Mouse (Mus musculus): ENCODE data around the gene Wnt10a. TPM values are rescaled to one million over a fixed set of nuclear protein-coding genes. Genes with fewer than 3 reads are reported as not detected.

Gene Wnt10a
- polyA plus RNA-seq, 1 experiment from 2014 or later = 0.50 TPM

DNA sequence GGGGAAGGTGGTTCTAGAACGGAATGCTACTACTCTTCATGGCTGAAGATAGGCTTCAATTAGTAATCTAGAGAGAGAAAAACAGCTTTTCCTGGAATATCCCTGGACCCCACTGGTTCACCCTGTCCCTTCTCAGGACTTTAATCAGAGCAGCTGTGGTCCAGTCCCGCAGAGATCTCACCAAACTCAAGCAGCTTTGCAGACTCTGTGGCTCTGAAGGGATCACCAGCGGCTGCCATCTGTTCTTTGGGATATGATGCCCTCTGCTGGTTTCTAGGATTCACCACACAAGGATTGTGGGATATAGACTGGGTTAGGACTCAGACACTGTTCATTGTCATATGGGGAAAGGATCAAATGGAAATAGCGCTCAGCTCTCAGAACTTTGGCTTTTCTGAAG lies 31.5 kb upstream of the Wnt10a start:
- Histone ChIP-seq H3K9me3 (ENCODE audit: low read length) (no peaks in the 10 kb centered on the region), H3K4me2 (replicated peaks; ENCODE audit: low read depth, low read length) (no peak overlapping the region), H3K9ac (replicated peaks; ENCODE audit: low read length) (no peak overlapping the region), H3K4me3 (ENCODE audit: low read length) (no peak overlapping the region), H3K4me1 (ENCODE audit: insufficient read depth, low read length) (no peaks in the 10 kb centered on the region; the same call in 1 of the 2 replicates), H3K27ac (ENCODE audit: low read length) (no peak overlapping the region), H3K36me3 (ENCODE audit: insufficient read depth, low read length) (no peaks in the 10 kb centered on the region), H3K27me3 (ENCODE audit: insufficient read depth, low read length) (peaks cover 9% of the 10 kb centered on the region; the same call in 1 of the 2 replicates)
- WGBS = 26% methylated on average over 4 of the region's 4 CpGs
- no peak for ATAC-seq (ENCODE audit: low FRiP score, low TSS enrichment)

GRCm38 (mm10) chr1:74763081-74763480 lies 28.2 kb upstream of the Wnt10a start:
- no peak overlapping the region for H3K27ac ChIP-seq (ENCODE audit: low read length)
- no peak for ATAC-seq (ENCODE audit: low FRiP score, low TSS enrichment)
- peaks cover 16% of the 10 kb centered on the region; the same call in 1 of the 2 replicates for H3K27me3 ChIP-seq (ENCODE audit: insufficient read depth, low read length)
- no peak overlapping the region for H3K9ac ChIP-seq (replicated peaks; ENCODE audit: low read length)
- no peaks in the 10 kb centered on the region for H3K36me3 ChIP-seq (ENCODE audit: insufficient read depth, low read length)
- H3K9me3 ChIP-seq (ENCODE audit: low read length) = no peaks in the 10 kb centered on the region
- no peak overlapping the region for H3K4me2 ChIP-seq (replicated peaks; ENCODE audit: low read depth, low read length)
- WGBS = 1% methylated on average over 6 of the region's 6 CpGs
- H3K4me3 ChIP-seq (ENCODE audit: low read length) = no peak overlapping the region
- H3K4me1 ChIP-seq (ENCODE audit: insufficient read depth, low read length) = no peaks in the 10 kb centered on the region

DNA sequence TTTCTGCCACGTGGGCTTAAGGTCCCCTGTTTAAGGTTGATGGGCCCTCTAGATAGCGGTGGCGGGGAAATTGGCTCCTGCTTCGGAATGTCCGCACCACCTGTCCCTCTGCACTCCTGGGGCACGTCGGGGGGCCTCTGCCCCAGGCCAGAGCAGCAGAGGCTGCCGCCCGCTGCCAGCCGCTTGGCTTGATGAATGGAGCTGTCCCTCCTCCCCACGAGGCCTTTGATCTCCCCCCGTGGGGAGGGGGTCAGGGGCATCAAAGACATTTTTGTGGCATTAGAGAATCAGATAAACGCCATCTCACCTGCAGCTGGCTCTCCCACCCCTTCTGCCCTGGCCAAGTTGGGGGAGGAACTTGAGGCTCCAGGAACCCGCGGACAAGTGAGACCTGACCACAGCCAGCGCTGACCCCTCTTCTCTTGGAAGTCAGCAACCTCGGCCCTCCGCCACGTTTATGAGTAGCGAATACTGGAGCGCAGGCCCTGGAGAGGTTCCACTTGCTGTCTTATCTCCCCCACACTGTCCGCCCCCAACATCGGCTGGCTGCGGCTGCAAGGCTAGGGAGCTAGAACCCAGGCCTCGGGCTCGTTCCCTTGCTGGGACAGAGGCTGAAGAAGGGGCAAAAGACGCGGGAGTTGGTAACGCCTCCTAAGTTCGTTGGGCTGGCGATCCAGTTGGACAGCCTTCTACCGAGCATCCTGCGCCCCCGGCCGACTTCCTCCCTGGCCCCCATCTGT lies 20.4 kb upstream of the Wnt10a start:
- 3% methylated on average over 35 of the region's 35 CpGs for WGBS
- H3K9ac ChIP-seq (replicated peaks; ENCODE audit: low read length) = peak overlapping the region; percentile 51; the same call in 1 of the 2 replicates
- no peak overlapping the region for H3K27ac ChIP-seq (ENCODE audit: low read length)
- no peaks in the 10 kb centered on the region for H3K36me3 ChIP-seq (ENCODE audit: insufficient read depth, low read length)
- no peaks in the 10 kb centered on the region for H3K9me3 ChIP-seq (ENCODE audit: low read length)
- H3K4me2 ChIP-seq (replicated peaks; ENCODE audit: low read depth, low read length) = peak overlapping the region; percentile 92
- H3K4me3 ChIP-seq (ENCODE audit: low read length) = peak overlapping the region; percentile 54
- peaks cover 26% of the 10 kb centered on the region for H3K4me1 ChIP-seq (ENCODE audit: insufficient read depth, low read length)
- H3K27me3 ChIP-seq (ENCODE audit: insufficient read depth, low read length) = peaks cover 64% of the 10 kb centered on the region
- ATAC-seq (ENCODE audit: low FRiP score, low TSS enrichment) = no peak

GRCm38 (mm10) chr1:74771467-74771844 lies 19.9 kb upstream of the Wnt10a start:
- Histone ChIP-seq H3K4me1 (ENCODE audit: insufficient read depth, low read length) (peaks cover 26% of the 10 kb centered on the region), H3K9ac (replicated peaks; ENCODE audit: low read length) (peak overlapping the region; percentile 51; the same call in 1 of the 2 replicates), H3K27me3 (ENCODE audit: insufficient read depth, low read length) (peaks cover 64% of the 10 kb centered on the region), H3K9me3 (ENCODE audit: low read length) (no peaks in the 10 kb centered on the region), H3K36me3 (ENCODE audit: insufficient read depth, low read length) (no peaks in the 10 kb centered on the region), H3K4me2 (replicated peaks; ENCODE audit: low read depth, low read length) (peak overlapping the region; percentile 92), H3K27ac (ENCODE audit: low read length) (no peak overlapping the region), H3K4me3 (ENCODE audit: low read length) (peak overlapping the region; percentile 54)
- WGBS = 0% methylated on average over 11 of the region's 26 CpGs
- ATAC-seq (ENCODE audit: low FRiP score, low TSS enrichment) = peak; percentile 37; the same call in 1 of the 2 replicates

GRCm38 (mm10) chr1:74771845-74771930 lies 19.6 kb upstream of the Wnt10a start, which contains the start of gene Wnt6:
Gene Wnt6 (plus strand): TSS chr1:74771892.
- Histone ChIP-seq H3K9ac (replicated peaks; ENCODE audit: low read length) (peak within 1 kb of the TSS; percentile 51), H3K4me3 (ENCODE audit: low read length) (peak within 1 kb of the TSS; percentile 54), H3K4me2 (replicated peaks; ENCODE audit: low read depth, low read length) (peak within 1 kb of the TSS; percentile 92), H3K4me1 (ENCODE audit: insufficient read depth, low read length) (peaks cover 26% of the 10 kb centered on the region), H3K27me3 (ENCODE audit: insufficient read depth, low read length) (peaks cover 64% of the 10 kb centered on the region), H3K9me3 (ENCODE audit: low read length) (no peaks in the 10 kb centered on the region), H3K36me3 (ENCODE audit: insufficient read depth, low read length) (no peaks in the 10 kb centered on the region), H3K27ac (ENCODE audit: low read length) (no peak within 1 kb of the TSS)
- ATAC-seq (ENCODE audit: low FRiP score, low TSS enrichment) = no peak
- 0% methylated on average over 1 of the region's 8 CpGs for whole genome bisulfite sequencing

DNA sequence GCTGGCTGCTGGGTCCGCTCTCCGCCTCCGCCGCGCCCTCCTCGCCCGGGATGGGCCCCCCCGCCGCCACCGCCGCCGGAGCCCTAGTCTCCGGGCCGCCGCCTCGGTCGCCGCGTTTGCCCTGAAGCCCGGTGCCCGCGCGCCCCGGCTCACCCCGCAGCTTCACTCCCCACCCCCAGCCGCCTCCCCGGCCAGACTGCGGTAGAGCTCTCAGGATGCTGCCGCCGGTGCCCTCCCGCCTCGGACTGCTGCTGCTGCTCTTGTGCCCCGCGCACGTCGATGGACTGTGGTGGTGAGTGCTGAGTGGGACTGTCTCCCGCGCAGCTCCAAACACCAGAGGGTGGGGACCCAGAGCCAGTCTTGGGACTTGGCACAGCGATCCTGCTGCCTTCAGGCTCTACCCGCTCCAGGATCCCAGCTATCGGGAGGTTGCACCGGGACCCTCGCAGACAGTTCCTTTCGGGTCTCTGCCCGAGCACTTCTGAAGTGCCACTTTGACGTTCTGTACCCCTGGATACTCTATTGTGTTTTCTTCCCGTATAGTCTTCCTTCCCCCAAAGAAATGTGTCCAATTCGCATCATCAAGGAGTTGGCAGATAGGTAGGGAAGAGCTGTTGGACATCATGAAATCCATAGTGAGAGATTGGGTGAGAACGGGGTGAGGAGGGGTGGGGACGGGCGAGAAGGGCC lies 19.2 kb upstream of the Wnt10a start:
- Histone ChIP-seq H3K4me3 (ENCODE audit: low read length) (peak overlapping the region; percentile 54), H3K9ac (replicated peaks; ENCODE audit: low read length) (peak overlapping the region; percentile 51), H3K36me3 (ENCODE audit: insufficient read depth, low read length) (no peaks in the 10 kb centered on the region), H3K9me3 (ENCODE audit: low read length) (no peaks in the 10 kb centered on the region), H3K27me3 (ENCODE audit: insufficient read depth, low read length) (peaks cover 67% of the 10 kb centered on the region), H3K27ac (ENCODE audit: low read length) (no peak overlapping the region), H3K4me1 (ENCODE audit: insufficient read depth, low read length) (peaks cover 26% of the 10 kb centered on the region), H3K4me2 (replicated peaks; ENCODE audit: low read depth, low read length) (peak overlapping the region; percentile 92)
- under 1% methylated on average over 49 of the region's 51 CpGs for WGBS
- no peak; the same call in 1 of the 2 replicates for ATAC-seq (ENCODE audit: low FRiP score, low TSS enrichment)

DNA sequence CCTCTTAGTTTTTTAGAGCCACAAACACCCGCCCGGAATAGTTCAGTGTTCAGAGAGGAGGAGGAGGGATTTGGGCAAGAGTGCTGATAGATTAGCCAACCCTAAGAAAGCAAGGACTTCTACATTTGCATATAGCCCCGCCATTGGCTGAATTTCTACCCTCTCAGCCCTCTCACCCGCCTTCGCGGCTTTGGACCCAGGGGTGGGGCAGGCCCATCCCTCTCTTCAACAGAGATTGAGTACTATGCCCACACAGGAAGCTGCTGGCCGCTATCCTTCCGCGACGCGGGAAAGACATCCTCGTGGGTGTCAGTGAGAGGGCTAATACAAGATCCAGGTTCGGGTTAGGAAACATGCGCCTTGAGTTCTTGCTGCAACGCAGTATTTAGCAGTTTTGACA lies 18.2 kb upstream of the Wnt10a start:
- Histone ChIP-seq H3K27ac (ENCODE audit: low read length) (no peak overlapping the region), H3K9me3 (ENCODE audit: low read length) (no peaks in the 10 kb centered on the region), H3K4me3 (ENCODE audit: low read length) (peak overlapping the region; percentile 54), H3K9ac (replicated peaks; ENCODE audit: low read length) (no peak overlapping the region), H3K27me3 (ENCODE audit: insufficient read depth, low read length) (peaks cover 61% of the 10 kb centered on the region), H3K4me2 (replicated peaks; ENCODE audit: low read depth, low read length) (peak overlapping the region; percentile 92), H3K36me3 (ENCODE audit: insufficient read depth, low read length) (no peaks in the 10 kb centered on the region), H3K4me1 (ENCODE audit: insufficient read depth, low read length) (peaks cover 26% of the 10 kb centered on the region)
- peak; percentile 93 for ATAC-seq (ENCODE audit: low FRiP score, low TSS enrichment)
- under 1% methylated on average over 15 of the region's 15 CpGs for WGBS

DNA sequence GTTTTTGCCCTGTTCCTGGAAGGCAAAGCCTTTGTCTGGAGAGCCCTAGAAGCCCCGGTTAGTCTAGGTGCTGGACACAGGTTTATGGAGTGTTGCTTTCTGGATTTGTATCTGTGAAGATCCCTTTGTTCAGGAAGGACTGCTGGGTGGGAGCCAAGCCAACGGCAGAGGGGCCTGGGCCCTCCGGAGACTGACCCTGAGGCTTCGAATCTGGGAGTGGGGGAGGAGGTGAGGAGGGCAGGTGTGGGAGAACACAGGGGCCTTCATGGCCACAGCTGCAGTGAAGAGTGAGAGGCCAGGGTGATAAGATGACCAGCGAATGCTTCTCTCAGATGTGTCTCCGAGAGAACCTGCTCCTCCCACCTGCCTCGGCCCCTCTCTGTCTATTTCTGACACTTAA lies 17.3 kb upstream of the Wnt10a start:
- Histone ChIP-seq H3K9me3 (ENCODE audit: low read length) (no peaks in the 10 kb centered on the region), H3K27me3 (ENCODE audit: insufficient read depth, low read length) (peaks cover 54% of the 10 kb centered on the region)
- 11% methylated on average over 7 of the region's 7 CpGs for WGBS

GRCm38 (mm10) chr1:74775816-74776215 lies 15.5 kb upstream of the Wnt10a start:
- Histone ChIP-seq H3K9ac (replicated peaks; ENCODE audit: low read length) (no peak overlapping the region), H3K4me2 (replicated peaks; ENCODE audit: low read depth, low read length) (no peak overlapping the region), H3K4me3 (ENCODE audit: low read length) (no peak overlapping the region), H3K27ac (ENCODE audit: low read length) (no peak overlapping the region), H3K4me1 (ENCODE audit: insufficient read depth, low read length) (peaks cover 19% of the 10 kb centered on the region), H3K27me3 (ENCODE audit: insufficient read depth, low read length) (peaks cover 50% of the 10 kb centered on the region), H3K36me3 (ENCODE audit: insufficient read depth, low read length) (no peaks in the 10 kb centered on the region), H3K9me3 (ENCODE audit: low read length) (no peaks in the 10 kb centered on the region)
- no peak for ATAC-seq (ENCODE audit: low FRiP score, low TSS enrichment)
- 10% methylated on average over 5 of the region's 5 CpGs for WGBS

More for the DNA sequence above, 17.3 kb upstream of the Wnt10a start:
- Histone ChIP-seq H3K9ac (replicated peaks; ENCODE audit: low read length) (no peak overlapping the region), H3K36me3 (ENCODE audit: insufficient read depth, low read length) (no peaks in the 10 kb centered on the region), H3K4me1 (ENCODE audit: insufficient read depth, low read length) (peaks cover 26% of the 10 kb centered on the region), H3K4me2 (replicated peaks; ENCODE audit: low read depth, low read length) (no peak overlapping the region), H3K4me3 (ENCODE audit: low read length) (no peak overlapping the region), H3K27ac (ENCODE audit: low read length) (no peak overlapping the region)
- ATAC-seq (ENCODE audit: low FRiP score, low TSS enrichment) = no peak

DNA sequence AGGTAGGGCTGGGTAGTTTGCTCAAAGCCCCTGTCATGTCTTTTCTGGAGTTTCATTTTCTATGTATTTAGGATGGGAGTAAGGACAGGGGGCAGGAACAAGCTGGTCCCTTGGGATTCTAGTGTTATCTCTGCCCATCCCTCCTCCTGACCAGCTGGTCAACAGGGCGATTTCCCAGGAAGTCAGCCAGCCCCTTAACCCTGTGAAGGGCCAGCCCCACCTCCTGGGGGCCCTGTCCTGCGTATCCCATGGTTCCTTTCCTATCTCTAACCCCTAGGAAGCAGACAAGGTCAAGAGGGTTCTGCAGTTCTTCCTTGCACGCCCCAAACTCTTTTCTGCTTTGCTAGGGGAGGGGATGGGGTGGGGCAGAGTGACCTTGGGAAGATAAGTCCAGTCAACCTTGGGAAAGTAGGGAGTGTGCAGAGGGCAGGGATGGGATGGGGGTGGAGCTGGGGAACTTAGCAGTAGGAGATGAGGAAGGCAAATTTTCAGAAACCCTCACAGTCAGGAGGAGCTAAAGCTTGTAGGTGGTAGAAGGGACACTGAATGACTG lies 12.3 kb upstream of the Wnt10a start:
- Histone ChIP-seq H3K4me1 (ENCODE audit: insufficient read depth, low read length) (peaks cover 14% of the 10 kb centered on the region), H3K27ac (ENCODE audit: low read length) (no peak overlapping the region), H3K36me3 (ENCODE audit: insufficient read depth, low read length) (no peaks in the 10 kb centered on the region), H3K4me2 (replicated peaks; ENCODE audit: low read depth, low read length) (no peak overlapping the region), H3K9me3 (ENCODE audit: low read length) (no peaks in the 10 kb centered on the region), H3K27me3 (ENCODE audit: insufficient read depth, low read length) (peaks cover 55% of the 10 kb centered on the region), H3K4me3 (ENCODE audit: low read length) (no peak overlapping the region), H3K9ac (replicated peaks; ENCODE audit: low read length) (no peak overlapping the region)
- 39% methylated on average over 3 of the region's 3 CpGs for WGBS
- no peak for ATAC-seq (ENCODE audit: low FRiP score, low TSS enrichment)

All from kidney, embryonic 16.5 days (tissue).